Mouse (Mus musculus) neural tube, embryonic 14.5 days (tissue): ENCODE measurements at regions not wholly inside any gene's neighbourhood (a gene's known extent, or its start where the extent isn't known, plus 50 kb on each side); places are given as distances from the start of the nearest gene placed in this dataset.

ENCODE experiments used
- ATAC-seq: fragments of 200-750 bp; cut with Nextera tagmentation; 2 replicates; pipeline ENCODE4 v1.8.0; 2017; ENCODE audit warnings: low read depth, mild to moderate bottlenecking, moderate TSS enrichment, moderate library complexity
- H3K27ac ChIP-seq: fragments of 300-500 bp; sonication (generic); 2 replicates; pipeline ENCODE4 v1.5.1; 2014; ENCODE audit warnings: low read depth, mild to moderate bottlenecking, control low read depth, low read length, moderate library complexity, mixed read lengths
- H3K27me3 ChIP-seq: fragments of 300-500 bp; sonication (generic); 2 replicates; pipeline ENCODE4 v1.6.1; 2014; ENCODE audit warnings: low read length; ENCODE audit not compliant: control insufficient read depth, insufficient read depth
- H3K36me3 ChIP-seq: fragments of 300-500 bp; sonication (generic); 2 replicates; pipeline ENCODE4 v1.6.1; 2014; ENCODE audit warnings: low read length, mixed read lengths; ENCODE audit not compliant: control insufficient read depth, insufficient read depth
- H3K4me1 ChIP-seq: fragments of 300-500 bp; sonication (generic); 2 replicates; pipeline ENCODE4 v1.6.1; 2014; ENCODE audit warnings: low read length; ENCODE audit not compliant: control insufficient read depth, insufficient read depth
- H3K4me2 ChIP-seq: fragments of 300-500 bp; sonication (generic); 2 replicates; pipeline ENCODE4 v1.6.1; 2014; ENCODE audit warnings: mild to moderate bottlenecking, low read depth, low read length, control low read depth
- H3K4me3 ChIP-seq: fragments of 300-500 bp; sonication (generic); 2 replicates; pipeline ENCODE4 v1.5.1; 2014; ENCODE audit warnings: low read depth, low read length, control low read depth, mixed read lengths
- H3K9ac ChIP-seq: fragments of 300-500 bp; sonication (generic); replicated peaks from 2 replicates; pipeline ENCODE4 v1.6.1; 2014; ENCODE audit warnings: low read depth, mild to moderate bottlenecking, control low read depth, low read length, mixed read lengths
- H3K9me3 ChIP-seq: fragments of 300-500 bp; sonication (generic); 2 replicates; pipeline ENCODE4 v1.6.1; 2016; ENCODE audit warnings: low read length; ENCODE audit not compliant: control insufficient read depth
- WGBS: fragments of 180-500 bp; shearing (Covaris S2); extraction: QIAGEN DNeasy Blood & Tissue Kit; methylation state at CpG from one replicate; pipeline ENCODE4 v1.1.7; 2014; 5-methylcytosine and 5-hydroxymethylcytosine counted together

GRCm38 (mm10) chr13:51899319-51900042, 53.0 kb downstream of the Gadd45g start:
- H3K9ac ChIP-seq: no peak overlapping the region
- ATAC-seq: no peak
- no peaks in the 10 kb centered on the region for H3K36me3 ChIP-seq
- peaks cover 8% of the 10 kb centered on the region for H3K4me1 ChIP-seq
- no peaks in the 10 kb centered on the region for H3K9me3 ChIP-seq
- H3K27me3 ChIP-seq: no peaks in the 10 kb centered on the region
- no peak overlapping the region for H3K27ac ChIP-seq
- no peak overlapping the region for H3K4me2 ChIP-seq
- no peak overlapping the region for H3K4me3 ChIP-seq
- 58% methylated on average over 9 of the region's 9 CpGs for WGBS

GRCm38 (mm10) chr13:51900043-51900440, 53.6 kb downstream of the Gadd45g start:
- H3K4me3 ChIP-seq: no peak overlapping the region
- no peak overlapping the region for H3K9ac ChIP-seq
- H3K27ac ChIP-seq: no peak overlapping the region
- ATAC-seq: no peak
- no peaks in the 10 kb centered on the region for H3K27me3 ChIP-seq
- no peaks in the 10 kb centered on the region for H3K9me3 ChIP-seq
- no peaks in the 10 kb centered on the region for H3K36me3 ChIP-seq
- H3K4me1 ChIP-seq: peaks cover 8% of the 10 kb centered on the region
- 82% methylated on average over 3 of the region's 3 CpGs for WGBS
- H3K4me2 ChIP-seq: no peak overlapping the region

- Histone ChIP-seq H3K4me3 (no peak overlapping the region), H3K9me3 (no peaks in the 10 kb centered on the region), H3K4me2 (peak overlapping the region; percentile 21), H3K27ac (peak overlapping the region; percentile 75), H3K4me1 (peaks cover 8% of the 10 kb centered on the region), H3K36me3 (no peaks in the 10 kb centered on the region), H3K9ac (peak overlapping the region; percentile 29), H3K27me3 (no peaks in the 10 kb centered on the region)
- 11% methylated on average over 19 of the region's 19 CpGs for WGBS
- peak; percentile 71 for ATAC-seq
These were observed 56.2 kb downstream of the Gadd45g start for GRCm38 (mm10) chr13:51902482-51903285.

- H3K4me3 ChIP-seq: no peak overlapping the region
- no peaks in the 10 kb centered on the region for H3K27me3 ChIP-seq
- peaks cover 8% of the 10 kb centered on the region for H3K4me1 ChIP-seq
- H3K4me2 ChIP-seq: no peak overlapping the region
- no peaks in the 10 kb centered on the region for H3K36me3 ChIP-seq
- H3K9ac ChIP-seq: no peak overlapping the region
- no peak overlapping the region; the same call in 1 of the 2 replicates for H3K27ac ChIP-seq
- H3K9me3 ChIP-seq: no peaks in the 10 kb centered on the region
- peak; percentile 77 for ATAC-seq
- 22% methylated on average over 11 of the region's 11 CpGs for WGBS
These were observed 57.0 kb downstream of the Gadd45g start for GRCm38 (mm10) chr13:51903324-51903939.

- no peak for ATAC-seq
- Histone ChIP-seq H3K4me2 (no peak overlapping the region), H3K27me3 (no peaks in the 10 kb centered on the region), H3K9ac (no peak overlapping the region), H3K36me3 (no peaks in the 10 kb centered on the region), H3K4me1 (peaks cover 8% of the 10 kb centered on the region), H3K4me3 (no peak overlapping the region), H3K9me3 (no peaks in the 10 kb centered on the region), H3K27ac (no peak overlapping the region)
- 87% methylated on average over 5 of the region's 5 CpGs for WGBS
These were observed 58.8 kb downstream of the Gadd45g start for GRCm38 (mm10) chr13:51905270-51905669.

GRCm38 (mm10) chr13:51906103-51906502, 59.6 kb downstream of the Gadd45g start:
- Histone ChIP-seq H3K27ac (no peak overlapping the region), H3K4me3 (no peak overlapping the region), H3K9me3 (no peaks in the 10 kb centered on the region), H3K4me2 (no peak overlapping the region), H3K4me1 (peaks cover 8% of the 10 kb centered on the region), H3K27me3 (no peaks in the 10 kb centered on the region), H3K36me3 (no peaks in the 10 kb centered on the region), H3K9ac (no peak overlapping the region)
- WGBS: 85% methylated on average over 3 of the region's 3 CpGs
- no peak for ATAC-seq

- Histone ChIP-seq H3K4me1 (no peaks in the 10 kb centered on the region; the same call in 1 of the 2 replicates), H3K36me3 (no peaks in the 10 kb centered on the region), H3K9ac (no peak overlapping the region), H3K4me3 (no peak overlapping the region), H3K27me3 (no peaks in the 10 kb centered on the region), H3K4me2 (no peak overlapping the region), H3K9me3 (no peaks in the 10 kb centered on the region), H3K27ac (no peak overlapping the region)
- WGBS: 87% methylated on average over 7 of the region's 7 CpGs
- ATAC-seq: no peak
These were observed 62.0 kb downstream of the Gadd45g start for GRCm38 (mm10) chr13:51908514-51908913.

GRCm38 (mm10) chr13:51911296-51911998, 65.0 kb downstream of the Gadd45g start:
- H3K4me1 ChIP-seq: no peaks in the 10 kb centered on the region
- H3K4me3 ChIP-seq: no peak overlapping the region
- H3K27ac ChIP-seq: no peak overlapping the region
- 56% methylated on average over 17 of the region's 17 CpGs for WGBS
- no peak for ATAC-seq
- H3K4me2 ChIP-seq: no peak overlapping the region
- H3K27me3 ChIP-seq: no peaks in the 10 kb centered on the region
- H3K9ac ChIP-seq: no peak overlapping the region
- H3K9me3 ChIP-seq: no peaks in the 10 kb centered on the region
- no peaks in the 10 kb centered on the region for H3K36me3 ChIP-seq
